Mouse (Mus musculus): ENCODE results near the gene Fam178b. TPM values are rescaled to one million over a fixed set of nuclear protein-coding genes. Genes with fewer than 3 reads are reported as not detected.
A peak's percentile ranks its signal among the peaks of the same experiment; 100 is the strongest.

Gene Fam178b
- polyA plus RNA-seq, 1 experiment from 2014 or later, result 0.59 TPM

GRCm38 (mm10) chr1:36613374-36613895, 69.5 kb downstream of the Fam178b start:
- Histone ChIP-seq H3K36me3 (ENCODE audit: control insufficient read depth, insufficient read depth, low read length) (no peaks in the 10 kb centered on the region), H3K27me3 (ENCODE audit: control insufficient read depth, insufficient read depth, low read length) (no peaks in the 10 kb centered on the region), H3K4me2 (replicated peaks; ENCODE audit: low read depth) (no peak overlapping the region), H3K9ac (ENCODE audit: low read length) (no peak overlapping the region), H3K9me3 (ENCODE audit: control insufficient read depth, low read length) (no peaks in the 10 kb centered on the region), H3K4me3 (ENCODE audit: low read depth, low read length) (no peak overlapping the region), H3K27ac (replicated peaks) (no peak overlapping the region), H3K4me1 (replicated peaks; ENCODE audit: control insufficient read depth, insufficient read depth) (no peaks in the 10 kb centered on the region)
- 0 out of 2 replicates have a peak, but pooled peaks have one; percentile 9 for ATAC-seq (ENCODE audit: low FRiP score, low TSS enrichment)
- 85% methylated on average over 10 of the region's 10 CpGs for WGBS
- TF ChIP-seq EP300 (optimal IDR thresholded peaks at IDR 0.05) (no peak), CTCF (IDR thresholded peaks at IDR 0.05; ENCODE audit: low read depth) (no peak)
- DNase-seq (ENCODE audit: low spot score), result no peak

- no peaks in the 10 kb centered on the region for H3K27me3 ChIP-seq (ENCODE audit: control insufficient read depth, insufficient read depth, low read length)
- H3K36me3 ChIP-seq (ENCODE audit: control insufficient read depth, insufficient read depth, low read length), result no peaks in the 10 kb centered on the region
- ATAC-seq (ENCODE audit: low FRiP score, low TSS enrichment) (no peak), DNase-seq (ENCODE audit: low spot score) (no peak)
- H3K27ac ChIP-seq (replicated peaks), result no peak overlapping the region
- 66% methylated on average over 6 of the region's 6 CpGs for WGBS
- peaks cover 4% of the 10 kb centered on the region; the same call in 1 of the 2 replicates for H3K4me1 ChIP-seq (replicated peaks; ENCODE audit: control insufficient read depth, insufficient read depth)
- no peak overlapping the region for H3K9ac ChIP-seq (ENCODE audit: low read length)
- no peak overlapping the region for H3K4me3 ChIP-seq (ENCODE audit: low read depth, low read length)
- H3K9me3 ChIP-seq (ENCODE audit: control insufficient read depth, low read length), result no peaks in the 10 kb centered on the region
- no peak for TF ChIP-seq CTCF (IDR thresholded peaks at IDR 0.05; ENCODE audit: low read depth)
- TF ChIP-seq EP300 (optimal IDR thresholded peaks at IDR 0.05), result no peak
- H3K4me2 ChIP-seq (replicated peaks; ENCODE audit: low read depth), result no peak overlapping the region
These were observed 70.6 kb downstream of the Fam178b start for GRCm38 (mm10) chr1:36612362-36612761.

- Histone ChIP-seq H3K27ac (replicated peaks) (peak overlapping the region; percentile 75), H3K36me3 (ENCODE audit: control insufficient read depth, insufficient read depth, low read length) (no peaks in the 10 kb centered on the region), H3K4me2 (replicated peaks; ENCODE audit: low read depth) (no peak overlapping the region), H3K27me3 (ENCODE audit: control insufficient read depth, insufficient read depth, low read length) (no peaks in the 10 kb centered on the region), H3K4me1 (replicated peaks; ENCODE audit: control insufficient read depth, insufficient read depth) (peaks cover 7% of the 10 kb centered on the region; the same call in 1 of the 2 replicates), H3K9ac (ENCODE audit: low read length) (0 out of 2 replicates have a peak overlapping the region, but pooled peaks have one; percentile 1), H3K9me3 (ENCODE audit: control insufficient read depth, low read length) (no peaks in the 10 kb centered on the region), H3K4me3 (ENCODE audit: low read depth, low read length) (no peak overlapping the region)
- peak; percentile 67 for DNase-seq (ENCODE audit: low spot score)
- TF ChIP-seq EP300 (optimal IDR thresholded peaks at IDR 0.05), result no peak
- TF ChIP-seq CTCF (IDR thresholded peaks at IDR 0.05; ENCODE audit: low read depth), result no peak
- ATAC-seq (ENCODE audit: low FRiP score, low TSS enrichment), result peak; percentile 38
- WGBS, result 50% methylated on average over 13 of the region's 13 CpGs
These were observed 71.4 kb downstream of the Fam178b start for GRCm38 (mm10) chr1:36611449-36612123.

DNA sequence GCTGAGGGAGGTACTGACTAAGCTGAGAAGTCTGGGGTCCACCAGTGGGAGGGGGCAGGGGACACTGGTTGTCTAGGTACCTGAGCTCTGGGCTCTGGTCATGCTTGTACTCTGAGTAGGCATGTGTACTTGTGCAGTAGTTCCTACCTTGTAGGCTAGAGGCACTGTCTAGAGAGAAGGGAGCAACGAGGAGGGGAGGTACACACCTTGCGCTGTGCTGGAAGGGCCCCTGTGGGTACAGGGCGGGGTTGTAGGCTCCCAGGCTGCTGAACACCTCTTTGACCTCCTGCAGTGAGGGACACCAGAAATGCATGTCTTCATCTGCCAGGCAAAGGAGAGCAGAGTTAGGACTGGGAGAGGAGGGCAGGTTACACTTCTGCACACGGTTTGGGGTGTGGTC, 74.8 kb downstream of the Fam178b start:
- TF ChIP-seq CTCF (IDR thresholded peaks at IDR 0.05; ENCODE audit: low read depth), result peak; percentile 43; the same call in 1 of the 2 replicates
- TF ChIP-seq EP300 (optimal IDR thresholded peaks at IDR 0.05), result no peak
- DNase-seq (ENCODE audit: low spot score), result peak; percentile 53
- ATAC-seq (ENCODE audit: low FRiP score, low TSS enrichment), result peak; percentile 78
- no peaks in the 10 kb centered on the region for H3K27me3 ChIP-seq (ENCODE audit: control insufficient read depth, insufficient read depth, low read length)
- no peaks in the 10 kb centered on the region for H3K36me3 ChIP-seq (ENCODE audit: control insufficient read depth, insufficient read depth, low read length)
- H3K4me2 ChIP-seq (replicated peaks; ENCODE audit: low read depth), result no peak overlapping the region
- H3K9me3 ChIP-seq (ENCODE audit: control insufficient read depth, low read length), result no peaks in the 10 kb centered on the region
- WGBS, result 53% methylated on average over 4 of the region's 4 CpGs
- H3K4me3 ChIP-seq (ENCODE audit: low read depth, low read length), result no peak overlapping the region
- H3K9ac ChIP-seq (ENCODE audit: low read length), result no peak overlapping the region
- H3K4me1 ChIP-seq (replicated peaks; ENCODE audit: control insufficient read depth, insufficient read depth), result peaks cover 13% of the 10 kb centered on the region
- H3K27ac ChIP-seq (replicated peaks), result peak overlapping the region; percentile 82

DNA sequence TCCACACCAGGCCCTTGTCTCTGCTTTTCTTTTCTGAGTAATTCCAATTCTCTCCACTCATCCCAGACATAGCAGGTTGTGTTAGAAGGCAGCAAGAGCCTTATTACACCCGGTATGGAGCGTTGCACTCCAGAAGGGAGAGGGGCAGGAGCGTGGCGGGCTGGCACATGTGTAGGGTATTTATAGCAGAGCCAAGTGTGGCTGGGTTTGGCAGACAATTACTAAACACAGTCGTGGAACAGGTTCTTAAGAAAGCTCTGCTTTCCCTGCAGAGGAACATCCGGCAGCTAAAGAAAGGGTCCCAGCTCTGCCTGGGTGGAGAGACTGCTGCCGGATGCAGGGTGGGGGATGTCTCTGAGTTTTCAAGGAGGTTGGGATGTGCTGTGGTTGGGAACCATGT, 76.0 kb downstream of the Fam178b start:
- no peak overlapping the region for H3K9ac ChIP-seq (ENCODE audit: low read length)
- no peaks in the 10 kb centered on the region for H3K27me3 ChIP-seq (ENCODE audit: control insufficient read depth, insufficient read depth, low read length)
- no peaks in the 10 kb centered on the region for H3K9me3 ChIP-seq (ENCODE audit: control insufficient read depth, low read length)
- peak overlapping the region; percentile 58 for H3K27ac ChIP-seq (replicated peaks)
- peaks cover 17% of the 10 kb centered on the region for H3K4me1 ChIP-seq (replicated peaks; ENCODE audit: control insufficient read depth, insufficient read depth)
- no peak overlapping the region for H3K4me3 ChIP-seq (ENCODE audit: low read depth, low read length)
- ATAC-seq (ENCODE audit: low FRiP score, low TSS enrichment), result no peak
- H3K4me2 ChIP-seq (replicated peaks; ENCODE audit: low read depth), result no peak overlapping the region
- TF ChIP-seq CTCF (IDR thresholded peaks at IDR 0.05; ENCODE audit: low read depth), result no peak
- no peak for TF ChIP-seq EP300 (optimal IDR thresholded peaks at IDR 0.05)
- DNase-seq (ENCODE audit: low spot score), result no peak
- WGBS, result 39% methylated on average over 7 of the region's 7 CpGs
- no peaks in the 10 kb centered on the region for H3K36me3 ChIP-seq (ENCODE audit: control insufficient read depth, insufficient read depth, low read length)
